ENCODE assay signal across 12 mouse cellular contexts in the genomic region with DNA sequence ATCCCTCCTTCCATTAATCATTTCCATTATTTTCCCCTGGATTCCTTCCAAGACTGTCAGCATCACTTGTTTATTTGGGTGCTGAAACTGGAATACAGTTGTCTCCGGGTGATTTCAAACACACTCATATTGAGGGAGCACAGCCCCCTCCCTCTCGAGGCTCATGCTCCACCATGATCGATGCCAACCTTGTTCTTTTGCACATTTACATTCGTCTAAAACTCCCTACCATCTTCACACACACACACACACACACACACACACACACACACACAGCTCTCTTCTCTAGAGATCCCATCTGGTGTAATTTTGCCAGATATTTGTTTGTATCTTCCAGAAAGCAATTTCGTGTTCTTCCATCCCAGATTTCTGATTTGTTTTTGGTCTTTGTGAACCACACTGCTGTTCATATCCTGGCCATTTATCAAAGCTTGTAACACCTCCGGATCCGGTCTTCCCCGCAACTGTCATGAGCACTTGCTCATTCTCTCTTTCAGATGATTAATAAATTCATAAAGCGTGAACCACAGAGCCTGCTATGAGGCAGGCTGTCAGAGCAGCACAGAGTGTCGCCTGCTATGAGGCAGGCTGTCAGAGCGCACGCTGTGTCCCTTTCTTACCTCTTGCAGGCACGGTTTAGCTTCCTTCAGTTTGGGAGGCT.
A peak's percentile ranks its signal among the peaks of the same experiment; 100 is the strongest.
DNase-seq lines count a peak whose midpoint lies in the region; ATAC-seq and TF ChIP-seq lines count a peak whose summit lies in the region.
"Had no signal": no experiment of that assay in that cellular context is flagged by ENCODE, and none has a peak within 500 bp of the region (broad histone marks: within the 10 kb centered on the region; RNA-seq: fewer than 3 reads in every experiment).

No protein-coding gene starts in this region.

- H3K27ac ChIP-seq in liver, embryonic 11.5 days (ENCODE audit: low read depth, low read length) = no peak overlapping the region

- TF ChIP-seq CTCF in lung, adult 2 months (IDR thresholded peaks at IDR 0.05; ENCODE audit: insufficient read depth, low read length) = no peak

- TF ChIP-seq POLR2A in lung, adult 2 months (IDR thresholded peaks at IDR 0.05; ENCODE audit: borderline replicate concordance, extremely low read depth, low read depth, low read length) = no peak

- no peak overlapping the region for H3K9ac ChIP-seq in liver, embryonic 11.5 days (ENCODE audit: low read depth, low read length)

- H3K4me2 ChIP-seq in liver, embryonic 11.5 days = no peak overlapping the region

- H3K9me3 ChIP-seq in liver, embryonic 11.5 days (ENCODE audit: control insufficient read depth, low read length) = no peaks in the 10 kb centered on the region; the same call in 1 of the 2 replicates

- peaks cover under 1% of the 10 kb centered on the region; the same call in 1 of the 2 replicates for H3K4me1 ChIP-seq in liver, embryonic 11.5 days (replicated peaks; ENCODE audit: control insufficient read depth, insufficient read depth, low read length)
- no peaks in the 10 kb centered on the region for H3K4me1 ChIP-seq in lung, adult 2 months (ENCODE audit: control insufficient read depth, insufficient read depth, low read length)

- H3K36me3 ChIP-seq in liver, embryonic 11.5 days (ENCODE audit: control insufficient read depth, insufficient read depth, low read length) = no peaks in the 10 kb centered on the region

- DNase-seq in cerebellum, adult 11 months = no peak
- DNase-seq in right cerebral cortex, postnatal 10 days (ENCODE audit: low spot score in 2 of 2) = peak; percentile 25 to 36
- no peak for DNase-seq in right cerebral cortex, postnatal 36 days (ENCODE audit: low spot score in 2 of 2)
- peak; percentile 32 to 43 for DNase-seq in layer of hippocampus, postnatal 10 days (ENCODE audit: low spot score in 2 of 2)
- DNase-seq in liver, embryonic 11.5 days (ENCODE audit: low spot score) = no peak
- DNase-seq in lung, adult 2 months = no peak
- DNase-seq: gastrocnemius, postnatal 10 days; heart, postnatal 10 days; kidney, adult 9 months; lung, postnatal 10 days had no signal

- 73% methylated on average over 13 of the region's 13 CpGs for WGBS in liver, embryonic 11.5 days
- 47% methylated on average over 13 of the region's 13 CpGs for WGBS in lung, adult 2 months

- ATAC-seq in cerebellum, adult (ENCODE audit: insufficient number of reproducible peaks, low FRiP score, low TSS enrichment) = peak; percentile 83
- ATAC-seq in activated CD4-positive, CD25-positive, alpha-beta regulatory T cell, adult 4 months = no peak
- ATAC-seq in liver, embryonic 11.5 days (replicated peaks; ENCODE audit: low FRiP score) = no peak

- H3K4me3 ChIP-seq in liver, embryonic 11.5 days (ENCODE audit: low read depth, low read length) = no peak overlapping the region
- H3K4me3 ChIP-seq in lung, adult 2 months (replicated peaks; ENCODE audit: extremely low read depth, low read depth, low read length) = no peak overlapping the region

- peaks cover 4% of the 10 kb centered on the region for H3K27me3 ChIP-seq in liver, embryonic 11.5 days (replicated peaks; ENCODE audit: control insufficient read depth, insufficient read depth, low read length)

Comparison
In these comparisons a context has a peak if more than half of its experiments do, and no peak if none do; other contexts are left out.
1. DNase-seq: peak in right cerebral cortex, postnatal 10 days (2 of 2) and layer of hippocampus, postnatal 10 days (2 of 2); none in cerebellum, adult 11 months (single experiment), right cerebral cortex, postnatal 36 days (0 of 2), liver, embryonic 11.5 days (single experiment) and lung, adult 2 months (single experiment).